Mouse (Mus musculus) heart, adult 2 months (tissue): ENCODE measurements around the gene Magi2.

Source experiments
- CTCF ChIP-seq: fragments of 200-600 bp; IDR thresholded peaks from 2 replicates; pipeline ENCODE4 v1.8.1; 2022; ENCODE audit warnings: antibody characterized with exemption, mild to moderate bottlenecking, moderate library complexity
- EP300 ChIP-seq: fragments of 200-500 bp; IDR thresholded peaks from 2 replicates; pipeline ENCODE4 v1.6.1; 2011; ENCODE audit warnings: low read depth, low read length, control low read depth; ENCODE audit not compliant: insufficient read depth
- POLR2A ChIP-seq: fragments of 200-500 bp; IDR thresholded peaks from 2 replicates; pipeline ENCODE4 v1.6.1; 2011; ENCODE audit warnings: mild to moderate bottlenecking, low read depth, low read length, control low read depth; ENCODE audit not compliant: insufficient read depth

DNA sequence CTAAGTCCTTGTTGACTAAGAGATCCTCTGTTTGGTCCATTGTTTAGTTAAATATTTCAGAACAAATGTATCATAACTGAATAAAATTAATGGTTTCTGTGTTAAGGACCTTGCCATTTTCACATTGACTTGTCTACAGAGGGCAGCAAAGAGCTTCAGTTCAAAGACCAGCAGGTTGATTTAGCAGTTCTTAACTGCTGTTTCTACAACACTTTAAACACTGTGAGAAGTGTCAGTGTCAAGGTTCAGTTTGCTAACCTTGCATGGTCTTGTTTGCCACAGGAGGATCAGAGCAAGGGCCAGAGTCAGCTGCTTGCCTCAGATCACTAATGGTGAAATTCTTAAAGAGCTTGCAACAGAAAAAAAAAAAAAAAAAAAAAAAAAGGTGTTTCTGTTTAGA is 295.3 kb downstream of the Magi2 start:
- peak; percentile 66 for TF ChIP-seq CTCF
- no peak for TF ChIP-seq EP300
- no peak for TF ChIP-seq POLR2A
